Mouse (Mus musculus) liver, embryonic 11.5 days (tissue): Measurements from ENCODE around the gene Qprt. TPM values are rescaled to one million over a fixed set of nuclear protein-coding genes. Genes with fewer than 3 reads are reported as not detected.
"Not testable (repeated sequence)": the region's sequence is repeated elsewhere in the genome, so short reads cannot be mapped to it uniquely, and the experiment has no call there.

ENCODE experiments used
- ATAC-seq: fragments of 200-750 bp; cut with Nextera tagmentation; replicated peaks from 2 replicates; pipeline ENCODE4 v1.8.0; 2017; ENCODE audit warnings: moderate number of reproducible peaks, mild to moderate bottlenecking, moderate TSS enrichment, moderate library complexity; ENCODE audit not compliant: low FRiP score
- DNase-seq: peaks from one replicate; pipeline ENCODE4 v3.0.0-alpha.2; 2017; ENCODE audit warnings: low spot score
- H3K27ac ChIP-seq: fragments of 300-500 bp; sonication (generic); 2 replicates; pipeline ENCODE4 v1.5.1; 2014; ENCODE audit warnings: mild to moderate bottlenecking, low read depth, low read length, control low read depth
- H3K27me3 ChIP-seq: fragments of 300-500 bp; sonication (generic); replicated peaks from 2 replicates; pipeline ENCODE4 v1.6.1; 2014; ENCODE audit warnings: low read length, mixed read lengths; ENCODE audit not compliant: control insufficient read depth, insufficient read depth
- H3K36me3 ChIP-seq: fragments of 300-500 bp; sonication (generic); 2 replicates; pipeline ENCODE4 v1.6.1; 2014; ENCODE audit warnings: mild to moderate bottlenecking, low read length, moderate library complexity, mixed read lengths; ENCODE audit not compliant: control insufficient read depth, insufficient read depth
- H3K4me1 ChIP-seq: fragments of 300-500 bp; sonication (generic); replicated peaks from 2 replicates; pipeline ENCODE4 v1.6.1; 2014; ENCODE audit warnings: low read length, mixed read lengths; ENCODE audit not compliant: control insufficient read depth, insufficient read depth
- H3K4me2 ChIP-seq: fragments of 300-500 bp; sonication (generic); 2 replicates; pipeline ENCODE4 v1.6.1; 2014; ENCODE audit warnings: mild to moderate bottlenecking, control low read depth, moderate library complexity
- H3K4me3 ChIP-seq: fragments of 300-500 bp; sonication (generic); 2 replicates; pipeline ENCODE4 v1.5.1; 2014; ENCODE audit warnings: low read depth, low read length, control low read depth
- H3K9ac ChIP-seq: fragments of 300-500 bp; sonication (generic); 2 replicates; pipeline ENCODE4 v1.6.1; 2014; ENCODE audit warnings: low read depth, low read length, control low read depth
- H3K9me3 ChIP-seq: fragments of 300-500 bp; sonication (generic); 2 replicates; pipeline ENCODE4 v1.6.1; 2016; ENCODE audit warnings: low read length, inconsistent platforms, mixed read lengths; ENCODE audit not compliant: control insufficient read depth
- whole genome bisulfite sequencing: fragments of 180-500 bp; shearing (Covaris S2); extraction: QIAGEN DNeasy Blood & Tissue Kit; methylation state at CpG from one replicate; pipeline ENCODE4 v1.1.7; 2014; 5-methylcytosine and 5-hydroxymethylcytosine counted together
- polyA plus RNA-seq: library from polyadenylated mRNA; unstranded; fragments of >200 nt; fragmentation: Nextera tagmentation; extraction: Ambion mirVana; gene quantifications from 2 replicates; pipeline ENCODE4 v1.2.1, GENCODE M21; 2014

The Qprt gene
- polyA plus RNA-seq, 1 experiment from 2014 or later: 44.2 TPM

- peaks cover 37% of the 10 kb centered on the region for H3K4me1 ChIP-seq
- H3K4me2 ChIP-seq: no peak overlapping the region
- H3K27me3 ChIP-seq: no peaks in the 10 kb centered on the region
- H3K36me3 ChIP-seq: peaks cover 3% of the 10 kb centered on the region; the same call in 1 of the 2 replicates
- no peak overlapping the region for H3K27ac ChIP-seq
- WGBS: 76% methylated on average over 3 of the region's 3 CpGs
- DNase-seq (no peak), ATAC-seq (no peak)
- H3K4me3 ChIP-seq: no peak overlapping the region
- H3K9me3 ChIP-seq: no peaks in the 10 kb centered on the region
- no peak overlapping the region; the same call in 1 of the 2 replicates for H3K9ac ChIP-seq
These were observed 28.1 kb downstream of the Qprt start for GRCm38 (mm10) chr7:127093914-127094313.

- H3K4me2 ChIP-seq: peak within 1 kb of the TSS; percentile 67
- H3K36me3 ChIP-seq: peaks cover 3% of the 10 kb centered on the region; the same call in 1 of the 2 replicates
- peak within 1 kb of the TSS; percentile 46 for H3K4me3 ChIP-seq
- peak within 1 kb of the TSS; percentile 95 for H3K27ac ChIP-seq
- H3K27me3 ChIP-seq: no peaks in the 10 kb centered on the region
- 29% methylated on average over 16 of the region's 16 CpGs for WGBS
- ATAC-seq (peak; percentile 85), DNase-seq (peak; percentile 78)
- peaks cover 40% of the 10 kb centered on the region for H3K4me1 ChIP-seq
- no peaks in the 10 kb centered on the region for H3K9me3 ChIP-seq
- H3K9ac ChIP-seq: peak within 1 kb of the TSS; percentile 70
These were observed 30.7 kb downstream of the Qprt start, which contains the start of gene AI467606 for GRCm38 (mm10) chr7:127091114-127091896. Gene AI467606, plus strand, starts transcription at chr7:127091359.

- Histone ChIP-seq H3K9ac (peak overlapping the region; percentile 70), H3K4me1 (peaks cover 43% of the 10 kb centered on the region), H3K27ac (peak overlapping the region; percentile 95), H3K27me3 (no peaks in the 10 kb centered on the region), H3K4me3 (peak overlapping the region; percentile 46), H3K4me2 (peak overlapping the region; percentile 67), H3K9me3 (no peaks in the 10 kb centered on the region), H3K36me3 (peaks cover 3% of the 10 kb centered on the region; the same call in 1 of the 2 replicates)
- WGBS: 50% methylated on average over 20 of the region's 20 CpGs
- no peak for DNase-seq
- peak; percentile 2 for ATAC-seq
These were observed 31.6 kb downstream of the Qprt start for GRCm38 (mm10) chr7:127090154-127091113.

- no peaks in the 10 kb centered on the region for H3K27me3 ChIP-seq
- peak overlapping the region; percentile 79 for H3K4me2 ChIP-seq
- ATAC-seq: no peak
- peaks cover 44% of the 10 kb centered on the region for H3K4me1 ChIP-seq
- 15% methylated on average over 27 of the region's 27 CpGs for WGBS
- H3K9ac ChIP-seq: peak overlapping the region; percentile 68
- no peaks in the 10 kb centered on the region for H3K9me3 ChIP-seq
- peak overlapping the region; percentile 33; the same call in 1 of the 2 replicates for H3K4me3 ChIP-seq
- peak overlapping the region; percentile 90 for H3K27ac ChIP-seq
- peak; percentile 54 for DNase-seq
- H3K36me3 ChIP-seq: peaks cover 3% of the 10 kb centered on the region; the same call in 1 of the 2 replicates
These were observed 32.9 kb downstream of the Qprt start for GRCm38 (mm10) chr7:127088901-127089845.

- H3K9ac ChIP-seq: no peak overlapping the region
- DNase-seq: no peak
- H3K36me3 ChIP-seq: peaks cover 3% of the 10 kb centered on the region; the same call in 1 of the 2 replicates
- peaks cover 42% of the 10 kb centered on the region for H3K4me1 ChIP-seq
- no peaks in the 10 kb centered on the region for H3K9me3 ChIP-seq
- no peaks in the 10 kb centered on the region for H3K27me3 ChIP-seq
- WGBS: 68% methylated on average over 3 of the region's 3 CpGs
- no peak overlapping the region for H3K4me2 ChIP-seq
- H3K4me3 ChIP-seq: no peak overlapping the region
- ATAC-seq: no peak
- peak overlapping the region; percentile 62 for H3K27ac ChIP-seq
These were observed 33.9 kb downstream of the Qprt start for GRCm38 (mm10) chr7:127088083-127088482.

GRCm38 (mm10) chr7:127087278-127088010 lies 34.6 kb downstream of the Qprt start, which contains the start of gene Zg16:
Gene Zg16, minus strand, starts transcription at chr7:127087328.
- not testable (repeated sequence) for DNase-seq, ATAC-seq, H3K4me2 ChIP-seq, H3K9ac ChIP-seq, H3K27me3 ChIP-seq, H3K9me3 ChIP-seq, H3K4me3 ChIP-seq, H3K36me3 ChIP-seq
- peak within 1 kb of the TSS; percentile 62 for H3K27ac ChIP-seq
- peaks cover 40% of the 10 kb centered on the region for H3K4me1 ChIP-seq
- 64% methylated on average over 6 of the region's 6 CpGs for WGBS

- not testable (repeated sequence) for H3K36me3 ChIP-seq, H3K9me3 ChIP-seq, H3K4me3 ChIP-seq, H3K9ac ChIP-seq, H3K4me2 ChIP-seq, DNase-seq, H3K27me3 ChIP-seq
- WGBS: 32% methylated on average over 6 of the region's 6 CpGs
- Histone ChIP-seq H3K4me1 (peaks cover 29% of the 10 kb centered on the region), H3K27ac (peak overlapping the region; percentile 38)
- peak; percentile 48; the same call in 1 of the 2 replicates for ATAC-seq
These were observed 36.3 kb downstream of the Qprt start for GRCm38 (mm10) chr7:127085751-127086150.
